Mouse (Mus musculus) spleen, adult 2 months (tissue): ENCODE measurements at regions not wholly inside any gene's neighbourhood (a gene's known extent, or its start where the extent isn't known, plus 50 kb on each side); places are given as distances from the start of the nearest gene placed in this dataset.

Experiments used
- DNase-seq, 2 experiments: peaks; one replicate each; pipeline versions ENCODE4 v3.0.0 to v3.0.0-alpha.2; 2012 to 2021; ENCODE audit warnings: low spot score in 2 of 2, low read depth in 1 of 2
- H3K27ac ChIP-seq: fragments of 200-500 bp; 2 replicates; pipeline ENCODE4 v1.5.1; 2012; ENCODE audit warnings: low read length, inconsistent platforms; ENCODE audit not compliant: insufficient read depth
- H3K27me3 ChIP-seq: fragments of 200-500 bp; 2 replicates; pipeline ENCODE4 v1.6.1; 2012; ENCODE audit warnings: mild to moderate bottlenecking, moderate library complexity, low read length, inconsistent platforms; ENCODE audit not compliant: control insufficient read depth, insufficient read depth
- H3K36me3 ChIP-seq: fragments of 200-500 bp; 2 replicates; pipeline ENCODE4 v1.6.1; 2012; ENCODE audit warnings: mild to moderate bottlenecking, low read length, inconsistent platforms; ENCODE audit not compliant: control insufficient read depth, insufficient read depth
- H3K4me1 ChIP-seq: fragments of 200-500 bp; 2 replicates; pipeline ENCODE4 v1.6.1; 2011; ENCODE audit warnings: inconsistent platforms; ENCODE audit not compliant: control insufficient read depth, insufficient read depth, insufficient read length
- H3K4me3 ChIP-seq: fragments of 200-500 bp; 2 replicates; pipeline ENCODE4 v1.5.1; 2011; ENCODE audit warnings: mild to moderate bottlenecking, inconsistent platforms; ENCODE audit not compliant: insufficient read depth, insufficient read length; ENCODE audit errors: extremely low read depth
- CTCF ChIP-seq: fragments of 200-500 bp; IDR thresholded peaks from 2 replicates; pipeline ENCODE4 v1.5.1; 2011; ENCODE audit warnings: mild to moderate bottlenecking, inconsistent platforms; ENCODE audit not compliant: insufficient read depth, insufficient read length, insufficient replicate concordance; ENCODE audit errors: extremely low read depth
- POLR2A ChIP-seq: fragments of 200-500 bp; IDR thresholded peaks from 2 replicates; pipeline ENCODE4 v1.6.1; 2011; ENCODE audit warnings: low read depth, low read length, inconsistent platforms
- WGBS: fragments of 180-500 bp; shearing (Covaris S2); methylation state at CpG from one replicate; pipeline ENCODE4 v1.1.7; 2018; 5-methylcytosine and 5-hydroxymethylcytosine counted together

DNA sequence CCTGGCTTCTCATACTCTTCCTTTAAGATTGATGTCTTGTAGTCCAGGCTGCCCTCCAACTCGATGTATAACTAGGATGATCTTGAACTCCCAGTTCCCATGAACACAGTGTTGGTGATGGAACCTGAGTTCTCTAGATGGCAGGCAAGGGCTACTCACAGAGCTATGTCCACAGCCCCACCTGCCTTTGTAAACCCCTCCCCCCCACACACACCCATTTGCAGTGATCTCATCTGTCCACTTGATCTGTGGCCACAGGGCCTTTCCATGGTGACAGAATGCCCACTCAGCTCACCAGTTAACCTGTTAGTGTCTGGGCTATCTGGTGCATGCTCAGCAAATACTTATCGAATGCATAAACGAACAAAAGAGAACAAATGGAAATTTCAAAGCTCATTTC is 176.4 kb downstream of the Nucb2 start:
- TF ChIP-seq CTCF (no peak), POLR2A (no peak)
- Histone ChIP-seq H3K27me3 (no peaks in the 10 kb centered on the region), H3K27ac (no peak overlapping the region), H3K36me3 (no peaks in the 10 kb centered on the region), H3K4me3 (no peak overlapping the region), H3K4me1 (no peaks in the 10 kb centered on the region)
- DNase-seq: no peak
- WGBS: 83% methylated on average over 3 of the region's 3 CpGs

DNA sequence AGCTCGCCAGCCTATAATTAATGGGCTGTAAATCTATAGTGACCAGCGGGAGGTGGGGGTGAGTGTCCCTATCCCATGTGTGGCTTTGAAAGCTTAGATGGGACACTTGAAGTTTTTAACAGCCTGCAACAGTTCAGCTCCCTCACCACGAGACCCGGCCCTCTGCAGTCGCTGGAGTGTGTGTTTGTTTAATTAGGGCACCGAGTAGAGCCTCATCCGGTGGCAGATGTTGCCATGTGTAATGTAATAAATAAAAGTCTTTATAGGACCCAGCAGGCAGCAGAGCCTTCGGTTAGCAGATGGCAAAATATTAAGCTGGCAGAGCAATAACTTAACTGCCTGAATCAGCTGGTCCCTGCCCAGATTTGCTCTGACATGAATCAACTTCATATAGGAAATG is 177.1 kb downstream of the Nucb2 start:
- no peak for TF ChIP-seq CTCF

DNA sequence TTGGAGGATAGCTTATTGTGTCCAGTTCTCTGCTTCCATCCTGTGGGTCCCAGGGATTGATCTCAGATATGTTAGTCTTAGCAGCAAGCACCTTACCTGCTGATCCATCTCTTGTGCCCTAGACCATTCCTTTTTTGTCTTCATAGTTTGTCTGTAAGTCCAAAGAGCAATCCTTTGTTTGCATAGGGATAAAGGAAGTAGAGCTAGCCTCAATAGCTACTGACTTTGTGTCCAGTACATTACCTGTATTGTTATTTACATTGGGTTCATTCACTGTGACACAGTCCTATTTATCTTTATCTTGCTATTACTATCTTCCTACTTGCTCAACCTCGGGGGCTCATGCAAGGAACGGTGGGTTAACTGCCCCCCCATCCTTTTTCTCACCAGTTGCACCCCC is 196.2 kb downstream of the Nucb2 start:
- TF ChIP-seq POLR2A: no peak
- no peak for TF ChIP-seq CTCF
- H3K27me3 ChIP-seq: no peaks in the 10 kb centered on the region

More for the DNA sequence above, 177.1 kb downstream of the Nucb2 start:
- Histone ChIP-seq H3K4me1 (no peaks in the 10 kb centered on the region), H3K36me3 (no peaks in the 10 kb centered on the region), H3K4me3 (no peak overlapping the region), H3K27ac (no peak overlapping the region), H3K27me3 (no peaks in the 10 kb centered on the region)
- WGBS: 55% methylated on average over 8 of the region's 8 CpGs
- no peak for DNase-seq

DNA sequence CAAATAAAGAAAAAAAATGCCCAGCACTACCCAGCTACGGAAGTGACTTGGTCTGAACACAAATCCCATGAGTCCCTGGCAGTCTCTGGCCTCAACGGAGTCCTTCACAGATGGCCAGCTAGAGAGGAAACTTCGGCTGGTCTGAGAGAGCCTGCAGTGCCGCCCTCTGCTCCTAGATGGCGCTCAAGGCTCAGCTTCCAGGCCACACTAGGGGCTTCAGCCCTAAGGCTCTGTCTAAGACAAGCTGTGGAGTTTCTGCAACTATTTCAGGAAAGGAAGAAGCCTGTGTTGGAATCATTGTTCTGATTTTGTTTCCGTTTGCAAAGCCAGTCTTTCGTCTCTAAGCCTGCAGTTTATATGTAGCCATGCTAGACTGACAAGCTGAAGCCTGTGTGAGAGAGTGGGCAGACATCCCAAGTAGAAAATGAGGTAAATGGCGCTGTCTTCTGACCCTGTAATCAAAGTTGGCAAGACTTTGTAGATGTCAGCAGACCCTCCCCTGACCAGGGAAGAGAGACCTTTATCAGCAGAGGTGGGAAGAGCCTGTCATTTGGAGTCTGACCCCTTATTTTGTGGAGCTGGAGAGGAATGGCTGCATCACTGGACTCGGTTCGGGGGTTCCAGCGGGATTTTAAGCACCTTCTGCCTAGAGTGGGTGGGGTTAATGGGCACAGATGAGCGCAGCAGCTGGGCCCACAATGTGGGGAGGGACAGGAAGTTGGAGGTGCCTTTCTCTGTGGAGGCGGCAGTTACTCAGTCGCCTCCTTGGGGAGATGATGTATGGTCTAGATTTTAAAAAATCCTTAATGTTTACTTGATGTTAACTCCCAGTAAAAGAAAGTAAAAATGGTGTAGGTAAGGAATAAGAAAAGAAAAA is 197.5 kb downstream of the Nucb2 start:
- WGBS: 25% methylated on average over 14 of the region's 14 CpGs
- peaks cover 4% of the 10 kb centered on the region; the same call in 1 of the 2 replicates for H3K4me1 ChIP-seq
- no peak overlapping the region for H3K27ac ChIP-seq
- H3K4me3 ChIP-seq: no peak overlapping the region
- no peaks in the 10 kb centered on the region for H3K36me3 ChIP-seq
- no peaks in the 10 kb centered on the region for H3K27me3 ChIP-seq
- no peak for TF ChIP-seq POLR2A
- TF ChIP-seq CTCF: peak; percentile 88
- peak; percentile 8 to 72 for DNase-seq

More for the DNA sequence above, 196.2 kb downstream of the Nucb2 start:
- no peaks in the 10 kb centered on the region for H3K36me3 ChIP-seq
- H3K4me1 ChIP-seq: peaks cover 4% of the 10 kb centered on the region; the same call in 1 of the 2 replicates
- WGBS: 67% methylated on average over 2 of the region's 2 CpGs
- H3K4me3 ChIP-seq: no peak overlapping the region
- no peak overlapping the region for H3K27ac ChIP-seq
- no peak for DNase-seq

DNA sequence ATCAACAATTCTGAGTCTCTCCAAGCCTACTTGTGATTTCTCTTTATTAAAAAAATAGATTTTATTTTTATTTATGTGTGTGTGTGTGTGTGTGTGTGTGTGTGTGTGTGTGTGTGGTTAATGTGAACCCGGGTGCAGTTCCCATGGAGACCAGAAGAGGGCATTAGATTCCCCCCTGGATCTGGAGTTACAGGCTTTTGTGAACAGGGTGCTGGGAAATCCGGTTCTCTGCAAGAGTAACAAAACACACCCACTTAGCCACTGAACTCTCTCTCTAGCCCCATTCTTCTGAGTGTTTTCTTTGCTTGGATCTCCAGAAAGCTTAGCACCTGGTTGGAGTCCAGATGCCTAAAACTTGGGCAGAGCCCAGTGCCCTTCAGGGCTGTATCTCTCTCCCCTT is 198.4 kb downstream of the Nucb2 start:
- Histone ChIP-seq H3K27ac (no peak overlapping the region), H3K36me3 (no peaks in the 10 kb centered on the region), H3K27me3 (no peaks in the 10 kb centered on the region), H3K4me3 (no peak overlapping the region), H3K4me1 (peaks cover 4% of the 10 kb centered on the region; the same call in 1 of the 2 replicates)
- WGBS: 93% methylated on average over 2 of the region's 2 CpGs
- no peak for TF ChIP-seq CTCF
- TF ChIP-seq POLR2A: no peak
- DNase-seq: no peak

DNA sequence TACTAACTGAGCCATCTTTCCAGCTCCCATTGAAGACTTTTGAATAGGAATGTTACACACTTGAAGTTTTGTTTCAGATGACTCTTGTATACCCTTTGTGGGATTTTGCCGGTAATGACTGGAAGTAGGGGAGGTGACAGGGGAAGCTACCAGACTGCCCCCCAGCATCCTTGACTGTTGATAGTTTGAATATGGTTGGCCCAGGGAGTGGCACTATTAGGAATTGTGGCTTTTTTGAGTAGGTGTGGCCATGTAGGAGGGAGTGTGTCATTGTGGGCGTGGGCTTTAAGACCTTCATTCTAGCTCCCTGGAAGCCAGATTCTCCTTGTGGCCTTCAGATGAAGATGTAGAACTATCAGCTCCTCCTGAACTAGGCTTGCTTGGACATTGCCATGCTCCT is 207.4 kb downstream of the Nucb2 start:
- TF ChIP-seq POLR2A: no peak
- no peak for TF ChIP-seq CTCF
- Histone ChIP-seq H3K4me3 (no peak overlapping the region), H3K4me1 (peaks cover 4% of the 10 kb centered on the region; the same call in 1 of the 2 replicates), H3K27me3 (no peaks in the 10 kb centered on the region), H3K36me3 (no peaks in the 10 kb centered on the region), H3K27ac (no peak overlapping the region)
- no peak for DNase-seq
- WGBS: 75% methylated on average over 2 of the region's 2 CpGs

DNA sequence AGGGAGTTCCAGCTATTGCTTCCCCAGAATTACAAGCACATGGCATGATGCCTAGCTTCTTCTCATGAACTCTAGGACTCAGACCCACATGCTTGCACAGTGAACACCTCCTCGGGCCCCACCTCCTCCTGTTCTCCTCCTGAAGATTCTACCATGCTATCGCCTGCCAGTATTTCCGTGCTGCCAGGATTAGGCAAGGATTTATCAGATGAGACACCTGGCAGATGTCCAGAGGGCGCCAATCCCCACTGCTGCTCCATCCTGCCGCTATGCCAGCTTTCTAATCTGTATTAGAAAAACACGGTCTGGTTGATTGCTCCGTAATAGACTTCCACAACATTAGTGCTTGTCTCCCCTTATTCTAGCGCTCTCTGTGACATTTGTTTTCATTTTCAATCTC is 209.0 kb downstream of the Nucb2 start:
- 87% methylated on average over 8 of the region's 8 CpGs for WGBS
- Histone ChIP-seq H3K4me1 (peaks cover 4% of the 10 kb centered on the region; the same call in 1 of the 2 replicates), H3K27me3 (no peaks in the 10 kb centered on the region), H3K27ac (no peak overlapping the region), H3K4me3 (no peak overlapping the region), H3K36me3 (no peaks in the 10 kb centered on the region)
- TF ChIP-seq POLR2A (no peak), CTCF (no peak)
- no peak for DNase-seq
